Comparison of ENCODE assay signal across 8 mouse cellular contexts in the genomic region with DNA sequence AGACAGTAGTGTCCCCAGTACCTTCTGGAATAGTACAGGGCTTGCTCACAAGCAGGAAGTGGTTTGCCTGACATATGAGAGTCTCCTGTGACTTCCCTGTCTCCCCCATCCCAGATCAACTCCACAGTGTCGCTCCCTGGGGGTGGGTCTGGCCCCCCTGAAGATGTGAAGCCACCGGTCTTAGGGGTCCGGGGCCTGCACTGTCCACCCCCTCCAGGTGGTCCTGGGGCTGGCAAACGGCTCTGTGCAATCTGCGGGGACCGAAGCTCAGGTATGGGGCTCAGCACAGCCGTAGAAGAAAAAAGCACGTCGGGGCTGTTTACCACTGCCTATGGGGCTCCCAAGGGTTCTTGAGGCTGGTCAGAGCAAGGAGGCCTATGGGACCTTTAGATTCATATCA. TPM values are rescaled to one million over a fixed set of nuclear protein-coding genes. Genes with fewer than 3 reads are reported as not detected.
DNase-seq lines count a peak whose midpoint lies in the region; ATAC-seq and TF ChIP-seq lines count a peak whose summit lies in the region.

No protein-coding gene starts in this region.

- no peaks in the 10 kb centered on the region for H3K9me3 ChIP-seq in heart, embryonic 13.5 days
- no peaks in the 10 kb centered on the region for H3K9me3 ChIP-seq in intestine, embryonic 16.5 days (ENCODE audit: control insufficient read depth, low read length)
- H3K9me3 ChIP-seq in neural tube, embryonic 15.5 days (replicated peaks) = no peaks in the 10 kb centered on the region

- intact Hi-C loops in left cerebral cortex, postnatal 25 days (cut with DNase I) = loop anchor here (5.0 kb wide), 1 partner anchor 84 kb away; the partner anchor contains the start of gene H2-DMa

- no peak overlapping the region for H3K27ac ChIP-seq in heart, embryonic 13.5 days (replicated peaks)
- 0 out of 2 replicates have a peak overlapping the region, but pooled peaks have one; percentile 12 for H3K27ac ChIP-seq in thymus, adult 2 months (ENCODE audit: control insufficient read depth, insufficient read depth, low read length)
- H3K27ac ChIP-seq in intestine, embryonic 16.5 days (ENCODE audit: low read length) = no peak overlapping the region; the same call in 1 of the 2 replicates
- H3K27ac ChIP-seq in neural tube, embryonic 15.5 days (replicated peaks) = no peak overlapping the region

- ATAC-seq in heart, embryonic 13.5 days (ENCODE audit: extremely low read depth, insufficient number of reproducible peaks, low FRiP score, low TSS enrichment) = no peak
- no peak for ATAC-seq in intestine, embryonic 16.5 days
- no peak for ATAC-seq in neural tube, embryonic 15.5 days (ENCODE audit: low FRiP score)

- H3K4me2 ChIP-seq in heart, embryonic 13.5 days = peak overlapping the region; percentile 94
- H3K4me2 ChIP-seq in intestine, embryonic 16.5 days (ENCODE audit: low read depth, low read length) = 0 out of 2 replicates have a peak overlapping the region, but pooled peaks have one; percentile 88
- H3K4me2 ChIP-seq in neural tube, embryonic 15.5 days = peak overlapping the region; percentile 98

- H3K9ac ChIP-seq in heart, embryonic 13.5 days = peak overlapping the region; percentile 92
- H3K9ac ChIP-seq in intestine, embryonic 16.5 days (ENCODE audit: low read depth, low read length) = peak overlapping the region; percentile 94; the same call in 1 of the 2 replicates
- H3K9ac ChIP-seq in neural tube, embryonic 15.5 days (replicated peaks) = peak overlapping the region; percentile 93; the same call in 1 of the 2 replicates

- peaks cover 66% of the 10 kb centered on the region for H3K36me3 ChIP-seq in heart, embryonic 13.5 days
- H3K36me3 ChIP-seq in thymus, adult 2 months (ENCODE audit: control insufficient read depth, insufficient read depth, low read length) = peaks cover 19% of the 10 kb centered on the region
- peaks cover 32% of the 10 kb centered on the region for H3K36me3 ChIP-seq in intestine, embryonic 16.5 days (ENCODE audit: control insufficient read depth, insufficient read depth, low read length)
- H3K36me3 ChIP-seq in neural tube, embryonic 15.5 days = peaks cover 50% of the 10 kb centered on the region

- 0 out of 2 replicates have a peak overlapping the region, but pooled peaks have one; percentile 77 for H3K4me3 ChIP-seq in heart, embryonic 13.5 days
- H3K4me3 ChIP-seq in thymus, adult 2 months (ENCODE audit: control insufficient read depth, insufficient read depth, low read length) = no peak overlapping the region
- peak overlapping the region; percentile 79 for H3K4me3 ChIP-seq in intestine, embryonic 16.5 days (ENCODE audit: low read length)
- peak overlapping the region; percentile 85 for H3K4me3 ChIP-seq in neural tube, embryonic 15.5 days (replicated peaks)

- WGBS in heart, embryonic 13.5 days = 92% methylated on average over 9 of the region's 9 CpGs
- WGBS in thymus, adult 2 months = 82% methylated on average over 9 of the region's 9 CpGs
- 93% methylated on average over 9 of the region's 9 CpGs for WGBS in intestine, embryonic 16.5 days
- WGBS in neural tube, embryonic 15.5 days = 92% methylated on average over 9 of the region's 9 CpGs

- DNase-seq in heart, postnatal 4 days = no peak
- DNase-seq in thymus, adult 2 months = no peak
- no peak for DNase-seq in thymus, postnatal 14 days
- no peak for DNase-seq in left cerebral cortex, postnatal 25 days (ENCODE audit: low spot score in 2 of 2)
- DNase-seq in natural killer cell, adult 2 months (ENCODE audit: low spot score in 2 of 2) = no peak

- TF ChIP-seq POLR2A in thymus, adult 2 months (IDR thresholded peaks at IDR 0.05; ENCODE audit: control insufficient read depth, extremely low read depth, insufficient read depth, low read length, poor library complexity) = no peak

- peaks cover 47% of the 10 kb centered on the region for H3K4me1 ChIP-seq in heart, embryonic 13.5 days
- H3K4me1 ChIP-seq in thymus, adult 2 months (replicated peaks; ENCODE audit: control insufficient read depth, insufficient read depth, low read length) = peaks cover 27% of the 10 kb centered on the region
- peaks cover 32% of the 10 kb centered on the region for H3K4me1 ChIP-seq in intestine, embryonic 16.5 days (ENCODE audit: control insufficient read depth, insufficient read depth, low read length)
- H3K4me1 ChIP-seq in neural tube, embryonic 15.5 days = peaks cover 52% of the 10 kb centered on the region

- no peak for TF ChIP-seq CTCF in thymus, adult 2 months (IDR thresholded peaks at IDR 0.05; ENCODE audit: borderline replicate concordance, control insufficient read depth, extremely low read depth, insufficient read depth, low read length, poor library complexity)

- H3K27me3 ChIP-seq in heart, embryonic 13.5 days (replicated peaks) = peaks cover 12% of the 10 kb centered on the region
- no peaks in the 10 kb centered on the region for H3K27me3 ChIP-seq in thymus, adult 2 months (ENCODE audit: control insufficient read depth, insufficient read depth, low read length)
- H3K27me3 ChIP-seq in intestine, embryonic 16.5 days (replicated peaks; ENCODE audit: control insufficient read depth, insufficient read depth, low read length) = 0 out of 2 replicates have a peak, but pooled peaks cover 1% of the 10 kb centered on the region
- no peaks in the 10 kb centered on the region for H3K27me3 ChIP-seq in neural tube, embryonic 15.5 days (replicated peaks)

RNA-seq across cellular contexts. Expression of gene Rxrb, which starts 1.8 kb away (rescaled TPM):
- polyA plus RNA-seq in heart, embryonic 13.5 days (2015; fragmentation: Nextera tagmentation; extraction: Ambion mirVana) = 28.5 and 32.4 TPM in 2 replicates
- 10 to 100 TPM; 35.5 to 39.5 TPM for total RNA-seq in heart, postnatal 4 days (2021)
- polyA plus RNA-seq in thymus, adult 2 months (2012; rRNA removed) = 143 and 164 TPM in 2 replicates
- polyA plus RNA-seq in intestine, embryonic 16.5 days (2015; fragmentation: Nextera tagmentation; extraction: Ambion mirVana) = 37.6 and 38.4 TPM in 2 replicates
- 54.4 and 57.7 TPM in 2 replicates for polyA plus RNA-seq in neural tube, embryonic 15.5 days (2015; fragmentation: Nextera tagmentation; extraction: Ambion mirVana)
- total RNA-seq in left cerebral cortex, postnatal 25 days (2021) = 10 to 100 TPM; 79.5 to 83.1 TPM

RNA-seq across cellular contexts. Expression of gene Slc39a7, which starts 2.0 kb away (rescaled TPM):
- polyA plus RNA-seq in heart, embryonic 13.5 days (2015; fragmentation: Nextera tagmentation; extraction: Ambion mirVana) = 128 and 130 TPM in 2 replicates
- total RNA-seq in heart, postnatal 4 days (2021) = 10 to 100 TPM; 83.8 to 86.5 TPM
- polyA plus RNA-seq in thymus, adult 2 months (2012; rRNA removed) = 187 and 195 TPM in 2 replicates
- polyA plus RNA-seq in intestine, embryonic 16.5 days (2015; fragmentation: Nextera tagmentation; extraction: Ambion mirVana) = 171 and 176 TPM in 2 replicates
- polyA plus RNA-seq in neural tube, embryonic 15.5 days (2015; fragmentation: Nextera tagmentation; extraction: Ambion mirVana) = 167 and 170 TPM in 2 replicates
- total RNA-seq in left cerebral cortex, postnatal 25 days (2021) = 10 to 100 TPM; 96.2 to 98.6 TPM

RNA-seq across cellular contexts. Expression of gene H2-Ke6, which starts 5.6 kb away (rescaled TPM):
- 37.7 and 45.6 TPM in 2 replicates for polyA plus RNA-seq in heart, embryonic 13.5 days (2015; fragmentation: Nextera tagmentation; extraction: Ambion mirVana)
- total RNA-seq in heart, postnatal 4 days (2021) = 10 to 100 TPM; 63.6 to 69.6 TPM
- 127 and 141 TPM in 2 replicates for polyA plus RNA-seq in thymus, adult 2 months (2012; rRNA removed)
- polyA plus RNA-seq in intestine, embryonic 16.5 days (2015; fragmentation: Nextera tagmentation; extraction: Ambion mirVana) = 66.0 and 66.7 TPM in 2 replicates
- polyA plus RNA-seq in neural tube, embryonic 15.5 days (2015; fragmentation: Nextera tagmentation; extraction: Ambion mirVana) = 68.4 and 71.4 TPM in 2 replicates
- 10 to 100 TPM; 33.3 to 35.1 TPM for total RNA-seq in left cerebral cortex, postnatal 25 days (2021)

RNA-seq across cellular contexts. Expression of gene Col11a2, which starts 5.8 kb away (rescaled TPM):
- polyA plus RNA-seq in heart, embryonic 13.5 days (2015; fragmentation: Nextera tagmentation; extraction: Ambion mirVana) = 0.34 and 0.64 TPM in 2 replicates
- 1 to 10 TPM; 1.4 to 2.2 TPM for total RNA-seq in heart, postnatal 4 days (2021)
- polyA plus RNA-seq in thymus, adult 2 months (2012; rRNA removed) = 8.5 and 11.8 TPM in 2 replicates
- polyA plus RNA-seq in intestine, embryonic 16.5 days (2015; fragmentation: Nextera tagmentation; extraction: Ambion mirVana) = 0.20 and 0.45 TPM in 2 replicates
- 8.3 and 9.4 TPM in 2 replicates for polyA plus RNA-seq in neural tube, embryonic 15.5 days (2015; fragmentation: Nextera tagmentation; extraction: Ambion mirVana)
- total RNA-seq in left cerebral cortex, postnatal 25 days (2021) = 10 to 100 TPM; 14.1 to 14.6 TPM

RNA-seq across cellular contexts. Expression of gene Ring1, which starts 9.0 kb away (rescaled TPM):
- 10.4 and 14.9 TPM in 2 replicates for polyA plus RNA-seq in heart, embryonic 13.5 days (2015; fragmentation: Nextera tagmentation; extraction: Ambion mirVana)
- 10 to 100 TPM; 18.7 to 19.8 TPM for total RNA-seq in heart, postnatal 4 days (2021)
- 38.4 and 40.7 TPM in 2 replicates for polyA plus RNA-seq in thymus, adult 2 months (2012; rRNA removed)
- polyA plus RNA-seq in intestine, embryonic 16.5 days (2015; fragmentation: Nextera tagmentation; extraction: Ambion mirVana) = 9.3 and 12.1 TPM in 2 replicates
- 21.9 and 24.4 TPM in 2 replicates for polyA plus RNA-seq in neural tube, embryonic 15.5 days (2015; fragmentation: Nextera tagmentation; extraction: Ambion mirVana)
- total RNA-seq in left cerebral cortex, postnatal 25 days (2021) = 10 to 100 TPM; 28.4 to 32.2 TPM
